Mouse (Mus musculus): Measurements from ENCODE around the gene St8sia6. TPM values are rescaled to one million over a fixed set of nuclear protein-coding genes. Genes with fewer than 3 reads are reported as not detected.
"Not testable (repeated sequence)": the region's sequence is repeated elsewhere in the genome, so short reads cannot be mapped to it uniquely, and the experiment has no call there.

The St8sia6 gene
- total RNA-seq (2021) = under 1 TPM; 0.70 to 0.93 TPM
- long read RNA-seq, experiment 1 = 0 reads
- long read RNA-seq, experiment 2 = 0 reads

- no peak for DNase-seq
These were observed at the start of gene St8sia6 for GRCm38 (mm10) chr2:13793969-13794363. St8sia6 (minus strand) TSS chr2:13794064.

GRCm38 (mm10) chr2:13836310-13836709, 42.4 kb upstream of the St8sia6 start:
- DNase-seq = no peak

- DNase-seq = no peak
These were observed 41.1 kb upstream of the St8sia6 start for GRCm38 (mm10) chr2:13834989-13835388.

- DNase-seq = no peak
These were observed 22.8 kb upstream of the St8sia6 start for GRCm38 (mm10) chr2:13816645-13817044.

- no peak for DNase-seq
These were observed 14.7 kb upstream of the St8sia6 start for GRCm38 (mm10) chr2:13808593-13808992.

- DNase-seq = no peak
These were observed 14.1 kb upstream of the St8sia6 start for GRCm38 (mm10) chr2:13808008-13808407.

GRCm38 (mm10) chr2:13806120-13806519, 12.3 kb upstream of the St8sia6 start:
- DNase-seq = no peak

- no peak for DNase-seq
These were observed 6.8 kb upstream of the St8sia6 start for GRCm38 (mm10) chr2:13800639-13801038.

GRCm38 (mm10) chr2:13794446-13794845, 582 bp upstream of the St8sia6 start:
- no peak for DNase-seq

- DNase-seq = peak; percentile 44
These were observed 553 bp downstream of the St8sia6 start for GRCm38 (mm10) chr2:13793054-13793968.

GRCm38 (mm10) chr2:13792256-13793005, 1.4 kb downstream of the St8sia6 start:
- DNase-seq = no peak

- DNase-seq = no peak
These were observed 2.3 kb downstream of the St8sia6 start for GRCm38 (mm10) chr2:13791598-13791997.

GRCm38 (mm10) chr2:13789365-13789764, 4.5 kb downstream of the St8sia6 start:
- DNase-seq = no peak

GRCm38 (mm10) chr2:13786577-13787168, 7.2 kb downstream of the St8sia6 start:
- DNase-seq = no peak

GRCm38 (mm10) chr2:13785992-13786391, 7.9 kb downstream of the St8sia6 start:
- DNase-seq = not testable (repeated sequence)

- no peak for DNase-seq
These were observed 8.6 kb downstream of the St8sia6 start for GRCm38 (mm10) chr2:13785247-13785646.

GRCm38 (mm10) chr2:13784448-13784847, 9.4 kb downstream of the St8sia6 start:
- DNase-seq = no peak

- DNase-seq = no peak
These were observed 16.8 kb downstream of the St8sia6 start for GRCm38 (mm10) chr2:13777032-13777431.

- no peak for DNase-seq
These were observed 17.4 kb downstream of the St8sia6 start for GRCm38 (mm10) chr2:13776453-13776852.

GRCm38 (mm10) chr2:13775056-13775455, 18.8 kb downstream of the St8sia6 start:
- DNase-seq = no peak

- DNase-seq = no peak
These were observed 25.3 kb downstream of the St8sia6 start for GRCm38 (mm10) chr2:13768524-13768923.

GRCm38 (mm10) chr2:13767532-13768411, 26.1 kb downstream of the St8sia6 start:
- DNase-seq = no peak
